Mouse (Mus musculus) CH12.LX (cell line): ENCODE data around the gene Stub1. TPM values are rescaled to one million over a fixed set of nuclear protein-coding genes. Genes with fewer than 3 reads are reported as not detected.

Experiments
- DNase-seq: peaks from one replicate; pipeline ENCODE4 v3.0.0-alpha.2; 2013; ENCODE audit errors: extremely low read depth
- H3K27ac ChIP-seq: 2 replicates; pipeline ENCODE4 v1.5.1; 2012; ENCODE audit warnings: low read depth, mild to moderate bottlenecking, control low read depth, moderate library complexity; ENCODE audit not compliant: insufficient read depth
- H3K27me3 ChIP-seq: replicated peaks from 2 replicates; pipeline ENCODE3; 2012; ENCODE audit warnings: inconsistent platforms
- H3K36me3 ChIP-seq, 2 experiments: replicated peaks in 1 of 2; 2 replicates each; pipeline versions ENCODE3 to v1.6.1; 2012; ENCODE audit warnings: inconsistent platforms in 1 of 2, low read length in 1 of 2, mild to moderate bottlenecking in 1 of 2, mixed read lengths in 1 of 2, moderate library complexity in 1 of 2; ENCODE audit not compliant: control insufficient read depth in 1 of 2, insufficient read depth in 1 of 2
- H3K4me1 ChIP-seq, 2 experiments: 2 replicates each; pipeline ENCODE4 v1.6.1; 2012; ENCODE audit warnings: inconsistent platforms in 1 of 2, moderate library complexity in 1 of 2; ENCODE audit not compliant: insufficient read depth in 2 of 2, control insufficient read depth in 1 of 2
- H3K4me2 ChIP-seq: 2 replicates; pipeline ENCODE4 v1.6.1; 2012; ENCODE audit warnings: low read depth, mild to moderate bottlenecking, control low read depth; ENCODE audit not compliant: poor library complexity, insufficient read depth, severe bottlenecking
- H3K4me3 ChIP-seq, 3 experiments: fragments of 150-350 bp in 1 of 3; sonication (generic) in 1 of 3; replicated peaks in 1 of 3; 2 replicates each; pipeline versions ENCODE3 to v1.5.1; 2011 to 2012; ENCODE audit warnings: low read depth in 2 of 3, low read length in 2 of 3, mild to moderate bottlenecking in 2 of 3, moderate library complexity in 2 of 3, control low read depth in 1 of 3, improper control_type of control experiment in 1 of 3, inconsistent platforms in 1 of 3, mixed read lengths in 1 of 3; ENCODE audit not compliant: poor library complexity in 1 of 3
- H3K79me2 ChIP-seq: replicated peaks from 2 replicates; pipeline ENCODE4 v1.6.1; 2012; ENCODE audit warnings: mild to moderate bottlenecking, moderate library complexity; ENCODE audit not compliant: control insufficient read depth, poor library complexity, insufficient read depth, severe bottlenecking; ENCODE audit errors: extremely low read depth
- H3K9ac ChIP-seq: 2 replicates; pipeline ENCODE4 v1.6.1; 2012; ENCODE audit warnings: low read depth, mild to moderate bottlenecking, control low read depth, moderate library complexity; ENCODE audit not compliant: insufficient read depth
- H3K9me3 ChIP-seq: replicated peaks from 2 replicates; pipeline ENCODE3; 2012; ENCODE audit warnings: low read length, inconsistent platforms, mixed read lengths
- BHLHE40 ChIP-seq: IDR thresholded peaks from 2 replicates; pipeline ENCODE4 v1.6.1; 2011; ENCODE audit warnings: mild to moderate bottlenecking, low read depth, low read length, improper control_type of control experiment
- CHD1 ChIP-seq: IDR thresholded peaks from 2 replicates; pipeline ENCODE4 v1.6.1; 2012; ENCODE audit warnings: low read depth, low read length, improper control_type of control experiment, inconsistent platforms
- CTCF ChIP-seq, 2 experiments: IDR thresholded peaks in 1 of 2; conservative IDR thresholded peaks in 1 of 2; 2 replicates each; pipeline ENCODE4 v1.5.1; 2011 to 2012; ENCODE audit warnings: low read depth in 2 of 2, low read length in 2 of 2, improper control_type of control experiment in 1 of 2, inconsistent platforms in 1 of 2, mild to moderate bottlenecking in 1 of 2, moderate library complexity in 1 of 2
- E2F4 ChIP-seq: IDR thresholded peaks from 2 replicates; pipeline ENCODE4 v1.6.1; 2011; ENCODE audit warnings: low read depth, low read length, improper control_type of control experiment; ENCODE audit not compliant: insufficient replicate concordance
- EP300 ChIP-seq: IDR thresholded peaks from 2 replicates; pipeline ENCODE4 v1.6.1; 2011; ENCODE audit warnings: low read length, improper control_type of control experiment
- GABPA ChIP-seq: IDR thresholded peaks from 2 replicates; pipeline ENCODE4 v1.6.1; 2012; ENCODE audit warnings: low read depth, low read length, improper control_type of control experiment, inconsistent platforms; ENCODE audit not compliant: insufficient replicate concordance
- IRF4 ChIP-seq: IDR thresholded peaks from 2 replicates; pipeline ENCODE4 v1.6.1; 2014; ENCODE audit warnings: low read depth, mild to moderate bottlenecking, inconsistent platforms, low read length, improper control_type of control experiment
- JUND ChIP-seq: conservative IDR thresholded peaks from 2 replicates; pipeline ENCODE4 v1.6.1; 2011; ENCODE audit warnings: low read depth, low read length, improper control_type of control experiment
- KAT2A ChIP-seq: IDR thresholded peaks from 2 replicates; pipeline ENCODE4 v1.6.1; 2012; ENCODE audit warnings: low read length, improper control_type of control experiment, inconsistent platforms; ENCODE audit not compliant: insufficient replicate concordance
- MAFK ChIP-seq: IDR thresholded peaks from 2 replicates; pipeline ENCODE4 v1.6.1; 2011; ENCODE audit warnings: low read length, improper control_type of control experiment; ENCODE audit not compliant: insufficient replicate concordance
- MAX ChIP-seq: IDR thresholded peaks from 2 replicates; pipeline ENCODE4 v1.6.1; 2011; ENCODE audit warnings: low read length, improper control_type of control experiment
- MAZ ChIP-seq: IDR thresholded peaks from 2 replicates; pipeline ENCODE4 v1.6.1; 2012; ENCODE audit warnings: low read depth, mild to moderate bottlenecking, inconsistent platforms, low read length, improper control_type of control experiment, moderate library complexity
- MEF2A ChIP-seq: IDR thresholded peaks from 2 replicates; pipeline ENCODE4 v1.6.1; 2014; ENCODE audit warnings: low read depth, mild to moderate bottlenecking, inconsistent platforms, low read length, improper control_type of control experiment, borderline replicate concordance
- NELFE ChIP-seq: IDR thresholded peaks from 2 replicates; pipeline ENCODE4 v1.6.1; 2011; ENCODE audit warnings: low read depth, low read length, improper control_type of control experiment
- PAX5 ChIP-seq: IDR thresholded peaks from 2 replicates; pipeline ENCODE4 v1.6.1; 2012; ENCODE audit warnings: low read length, inconsistent platforms, mixed read lengths
- POLR2A ChIP-seq: IDR thresholded peaks from 2 replicates; pipeline ENCODE4 v1.6.1; 2011; ENCODE audit warnings: low read depth, mild to moderate bottlenecking, improper control_type of control experiment, low read length
- POLR2AphosphoS2 ChIP-seq: IDR thresholded peaks from 2 replicates; pipeline ENCODE4 v1.6.1; 2011; ENCODE audit warnings: low read depth, low read length, improper control_type of control experiment
- RCOR1 ChIP-seq: conservative IDR thresholded peaks from 2 replicates; pipeline ENCODE4 v1.6.1; 2012; ENCODE audit warnings: low read depth, mild to moderate bottlenecking, inconsistent platforms, low read length, improper control_type of control experiment
- SIN3A ChIP-seq: IDR thresholded peaks from 2 replicates; pipeline ENCODE4 v1.6.1; 2012; ENCODE audit warnings: low read length, improper control_type of control experiment, inconsistent platforms
- SMC3 ChIP-seq: IDR thresholded peaks from 2 replicates; pipeline ENCODE4 v1.6.1; 2011; ENCODE audit warnings: low read depth, low read length, improper control_type of control experiment
- UBTF ChIP-seq: IDR thresholded peaks from 2 replicates; pipeline ENCODE4 v1.6.1; 2012; ENCODE audit warnings: low read depth, mild to moderate bottlenecking, inconsistent platforms, low read length, improper control_type of control experiment, moderate library complexity
- USF1 ChIP-seq: IDR thresholded peaks from 2 replicates; pipeline ENCODE4 v1.6.1; 2014; ENCODE audit warnings: low read depth, mild to moderate bottlenecking, inconsistent platforms, low read length, improper control_type of control experiment
- ZNF384 ChIP-seq: IDR thresholded peaks from 2 replicates; pipeline ENCODE4 v1.6.1; 2012; ENCODE audit warnings: low read depth, low read length, improper control_type of control experiment, inconsistent platforms
- dilution Hi-C: fragments of 300-500 bp; cut with MboI; formaldehyde crosslinking; loops from 2 replicates; pipeline ENCODE4 v1.14.3; 2020; ENCODE audit warnings: low sequenced_read_pairs; ENCODE audit not compliant: extremely low pct_unique_long_range_greater_than_20kb, extremely low pct_ligation_motif_present
- in situ Hi-C: fragments of 300-500 bp; cut with MboI; formaldehyde crosslinking; loops from 3 replicates; pipeline ENCODE4 v1.14.3; 2019; ENCODE audit warnings: low sequenced_read_pairs, low pct_ligation_motif_present, low pct_unique_long_range_greater_than_20kb, mixed read lengths
- polyA plus RNA-seq: library from polyadenylated mRNA; unstranded; fragments of >175 nt; gene quantifications from 2 replicates; pipeline ENCODE4 v1.2.1, GENCODE M21; 2012; ENCODE audit warnings: low read depth; ENCODE audit not compliant: insufficient read length
- total RNA-seq, 2 experiments: library from RNA; depleted of rRNA; stranded (reverse); fragments of 300-350 nt in 1 of 2; fragments of >200 nt in 1 of 2; gene quantifications; 2 replicates each; pipeline ENCODE4 v1.2.3; 2012 to 2014

Gene Stub1
- total and polyA plus RNA-seq, 3 experiments = 62.9 to 98.3 (median 84.8) TPM

GRCm38 (mm10) chr17:25835816-25836215, 2.6 kb upstream of the Stub1 start:
- TF ChIP-seq KAT2A (no peak), CHD1 (no peak), POLR2AphosphoS2 (no peak), NELFE (no peak), MAFK (no peak), JUND (no peak), E2F4 (no peak), IRF4 (no peak)

GRCm38 (mm10) chr17:25835301-25835700, 2.1 kb upstream of the Stub1 start:
- TF ChIP-seq USF1 (no peak), RCOR1 (no peak), MAX (no peak), POLR2A (no peak), GABPA (no peak), MAZ (no peak), PAX5 (no peak), EP300 (no peak), ZNF384 (no peak), SIN3A (no peak), POLR2AphosphoS2 (no peak), SMC3 (no peak), UBTF (no peak), BHLHE40 (no peak), MEF2A (no peak), CTCF (conservative IDR thresholded peaks at IDR 0.05 in 1 of 2, IDR thresholded peaks at IDR 0.05 in 1 of 2; ENCODE audit: low read depth in 2 of 2, low read length in 2 of 2) (no peak), E2F4 (no peak), IRF4 (no peak)
- no peaks in the 10 kb centered on the region for H3K27me3 ChIP-seq
- H3K4me1 ChIP-seq = peaks cover 16 to 35% of the 10 kb centered on the region in 2 experiments
- no peak overlapping the region for H3K9ac ChIP-seq
- H3K4me2 ChIP-seq = no peak overlapping the region
- in situ Hi-C loops = no loop called here
- H3K9me3 ChIP-seq = no peaks in the 10 kb centered on the region
- dilution Hi-C loops = no loop called here
- H3K36me3 ChIP-seq = peaks cover 64 to 76% of the 10 kb centered on the region in 2 experiments
- peaks cover 14% of the 10 kb centered on the region for H3K79me2 ChIP-seq
- H3K27ac ChIP-seq = no peak overlapping the region
- H3K4me3 ChIP-seq = no peak overlapping the region
- DNase-seq = no peak

More at GRCm38 (mm10) chr17:25835816-25836215, 2.6 kb upstream of the Stub1 start:
- H3K4me1 ChIP-seq = peaks cover 16 to 31% of the 10 kb centered on the region in 2 experiments
- in situ Hi-C loops = no loop called here
- H3K79me2 ChIP-seq = peaks cover 14% of the 10 kb centered on the region
- H3K36me3 ChIP-seq = peaks cover 64 to 76% of the 10 kb centered on the region in 2 experiments
- H3K27ac ChIP-seq = no peak overlapping the region
- no peaks in the 10 kb centered on the region for H3K27me3 ChIP-seq
- H3K9ac ChIP-seq = no peak overlapping the region
- no peaks in the 10 kb centered on the region for H3K9me3 ChIP-seq
- no peak overlapping the region for H3K4me3 ChIP-seq
- dilution Hi-C loops = no loop called here
- H3K4me2 ChIP-seq = no peak overlapping the region
- no peak for DNase-seq
